Mouse (Mus musculus): ENCODE results near the gene Pithd1.

- no peak for TF ChIP-seq GATA1 (IDR thresholded peaks at IDR 0.05; ENCODE audit: borderline replicate concordance, low read length)
- no peak for TF ChIP-seq FLI1 (IDR thresholded peaks at IDR 0.05; ENCODE audit: low read length)
These were observed 38.9 kb downstream of the Pithd1 start for GRCm38 (mm10) chr4:135948142-135948541.
